Mouse (Mus musculus): ENCODE results near the gene Crybb2. TPM values are rescaled to one million over a fixed set of nuclear protein-coding genes. Genes with fewer than 3 reads are reported as not detected.
"Not testable (repeated sequence)": the region's sequence is repeated elsewhere in the genome, so short reads cannot be mapped to it uniquely, and the experiment has no call there.

The Crybb2 gene
- total RNA-seq (2021) = not detected
- long read RNA-seq, experiment 1 = 0 reads
- long read RNA-seq, experiment 2 = 0 reads

GRCm38 (mm10) chr5:113070017-113070416, at the start of gene Crybb2:
TSS of gene Crybb2 (minus strand) at chr5:113070117.
- TF ChIP-seq CTCF (conservative IDR thresholded peaks at IDR 0.05) = no peak
- DNase-seq (ENCODE audit: low spot score in 2 of 2) = no peak
- H3K27ac ChIP-seq = no peak within 1 kb of the TSS
- no peak within 1 kb of the TSS for H3K4me3 ChIP-seq

GRCm38 (mm10) chr5:113119291-113119690, 49.4 kb upstream of the Crybb2 start:
- Histone ChIP-seq H3K27ac (peak overlapping the region; percentile 68), H3K4me3 (no peak overlapping the region)
- DNase-seq (ENCODE audit: low spot score in 2 of 2) = no peak
- no peak for TF ChIP-seq CTCF (conservative IDR thresholded peaks at IDR 0.05)

- DNase-seq (ENCODE audit: low spot score in 2 of 2) = no peak
- Histone ChIP-seq H3K27ac (peak overlapping the region; percentile 43; the same call in 1 of the 2 replicates), H3K4me3 (no peak overlapping the region)
- TF ChIP-seq CTCF (conservative IDR thresholded peaks at IDR 0.05) = no peak
These were observed 48.8 kb upstream of the Crybb2 start for GRCm38 (mm10) chr5:113118695-113119094.

- no peak for DNase-seq (ENCODE audit: low spot score in 2 of 2)
- Histone ChIP-seq H3K4me3 (no peak overlapping the region), H3K27ac (peak overlapping the region; percentile 70; the same call in 1 of the 2 replicates)
- no peak for TF ChIP-seq CTCF (conservative IDR thresholded peaks at IDR 0.05)
These were observed 47.4 kb upstream of the Crybb2 start for GRCm38 (mm10) chr5:113117361-113117760.

GRCm38 (mm10) chr5:113115896-113116295, 46.0 kb upstream of the Crybb2 start:
- no peak for TF ChIP-seq CTCF (conservative IDR thresholded peaks at IDR 0.05)
- H3K4me3 ChIP-seq = no peak overlapping the region
- DNase-seq (ENCODE audit: low spot score in 2 of 2) = no peak
- H3K27ac ChIP-seq = 0 out of 2 replicates have a peak overlapping the region, but pooled peaks have one; percentile 23

GRCm38 (mm10) chr5:113114264-113115225, 44.6 kb upstream of the Crybb2 start:
- no peak for DNase-seq (ENCODE audit: low spot score in 2 of 2)
- TF ChIP-seq CTCF (conservative IDR thresholded peaks at IDR 0.05) = no peak
- peak overlapping the region; percentile 71 for H3K27ac ChIP-seq

GRCm38 (mm10) chr5:113113120-113113519, 43.2 kb upstream of the Crybb2 start:
- H3K27ac ChIP-seq = 0 out of 2 replicates have a peak overlapping the region, but pooled peaks have one; percentile 14
- no peak for DNase-seq (ENCODE audit: low spot score in 2 of 2)
- no peak overlapping the region for H3K4me3 ChIP-seq
- TF ChIP-seq CTCF (conservative IDR thresholded peaks at IDR 0.05) = no peak

More at GRCm38 (mm10) chr5:113114264-113115225, 44.6 kb upstream of the Crybb2 start:
- H3K4me3 ChIP-seq = no peak overlapping the region

- TF ChIP-seq CTCF (conservative IDR thresholded peaks at IDR 0.05) = no peak
- peak overlapping the region; percentile 61; the same call in 1 of the 2 replicates for H3K27ac ChIP-seq
- no peak for DNase-seq (ENCODE audit: low spot score in 2 of 2)
- H3K4me3 ChIP-seq = no peak overlapping the region
These were observed 41.4 kb upstream of the Crybb2 start for GRCm38 (mm10) chr5:113111336-113111735.

GRCm38 (mm10) chr5:113110929-113111328, 41.0 kb upstream of the Crybb2 start:
- TF ChIP-seq CTCF (conservative IDR thresholded peaks at IDR 0.05) = no peak
- no peak for DNase-seq (ENCODE audit: low spot score in 2 of 2)
- H3K4me3 ChIP-seq = no peak overlapping the region
- peak overlapping the region; percentile 62 for H3K27ac ChIP-seq

GRCm38 (mm10) chr5:113109651-113110050, 39.7 kb upstream of the Crybb2 start:
- not testable (repeated sequence) for H3K27ac ChIP-seq; DNase-seq (ENCODE audit: low spot score in 2 of 2); H3K4me3 ChIP-seq
- peak; percentile 80 for TF ChIP-seq CTCF (conservative IDR thresholded peaks at IDR 0.05)

- no peak for DNase-seq (ENCODE audit: low spot score in 2 of 2)
- TF ChIP-seq CTCF (conservative IDR thresholded peaks at IDR 0.05) = no peak
- Histone ChIP-seq H3K27ac (no peak overlapping the region), H3K4me3 (no peak overlapping the region)
These were observed 38.3 kb upstream of the Crybb2 start for GRCm38 (mm10) chr5:113108165-113108764.

GRCm38 (mm10) chr5:113107709-113108108, 37.8 kb upstream of the Crybb2 start:
- Histone ChIP-seq H3K27ac (peak overlapping the region; percentile 52; the same call in 1 of the 2 replicates), H3K4me3 (no peak overlapping the region)
- no peak for TF ChIP-seq CTCF (conservative IDR thresholded peaks at IDR 0.05)
- DNase-seq (ENCODE audit: low spot score in 2 of 2) = no peak

GRCm38 (mm10) chr5:113106594-113106993, 36.7 kb upstream of the Crybb2 start:
- Histone ChIP-seq H3K4me3 (no peak overlapping the region), H3K27ac (no peak overlapping the region)
- no peak for DNase-seq (ENCODE audit: low spot score in 2 of 2)
- no peak for TF ChIP-seq CTCF (conservative IDR thresholded peaks at IDR 0.05)

All from layer of hippocampus, adult 2 months (tissue).